Mouse (Mus musculus): ENCODE data around the gene Hivep2. TPM values are rescaled to one million over a fixed set of nuclear protein-coding genes. Genes with fewer than 3 reads are reported as not detected.

Hivep2 gene
- polyA plus RNA-seq, 1 experiment from 2014 or later, result 21.0 TPM

DNA sequence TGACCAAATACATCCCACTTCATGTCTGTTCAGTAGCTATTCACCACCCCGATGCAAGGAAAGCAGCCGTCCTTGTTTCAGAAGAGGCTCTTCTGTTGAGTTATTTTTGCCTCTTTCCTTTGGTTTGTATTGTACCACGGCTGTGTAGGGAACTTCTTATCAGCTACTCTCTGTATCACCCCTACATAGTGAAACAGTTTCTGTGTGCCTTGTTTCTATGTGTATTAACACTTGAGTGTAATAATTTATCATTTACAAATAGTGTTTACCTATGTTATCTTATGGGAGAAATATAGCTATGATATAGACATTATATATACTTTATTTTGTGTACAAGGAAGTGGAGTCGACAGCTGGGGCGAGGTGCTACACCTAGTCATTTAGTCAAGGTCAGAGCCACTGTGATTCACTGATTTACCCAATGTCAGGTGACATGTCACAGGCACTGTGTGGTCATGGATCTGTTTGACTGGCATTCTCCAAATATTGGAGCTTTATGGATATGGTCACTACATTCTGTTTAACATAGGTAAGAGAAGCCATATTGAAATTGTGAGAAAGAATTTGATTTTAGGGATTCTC is 104.7 kb downstream of the Hivep2 start:
- WGBS, result 88% methylated on average over 5 of the region's 5 CpGs
- Histone ChIP-seq H3K4me3 (ENCODE audit: low read depth, low read length) (no peak overlapping the region), H3K9me3 (ENCODE audit: control insufficient read depth, low read length) (no peaks in the 10 kb centered on the region), H3K9ac (replicated peaks; ENCODE audit: low read depth, low read length) (no peak overlapping the region), H3K4me2 (ENCODE audit: low read depth, low read length) (no peak overlapping the region), H3K4me1 (ENCODE audit: control insufficient read depth, insufficient read depth, low read length) (no peaks in the 10 kb centered on the region), H3K36me3 (ENCODE audit: control insufficient read depth, insufficient read depth, low read length) (no peaks in the 10 kb centered on the region), H3K27me3 (ENCODE audit: control insufficient read depth, insufficient read depth, low read length) (no peaks in the 10 kb centered on the region), H3K27ac (ENCODE audit: low read depth, low read length) (no peak overlapping the region)
- no peak for ATAC-seq (ENCODE audit: low read depth)

GRCm38 (mm10) chr10:14072504-14072903 is 106.6 kb downstream of the Hivep2 start:
- no peak overlapping the region for H3K4me2 ChIP-seq (ENCODE audit: low read depth, low read length)
- no peak for ATAC-seq (ENCODE audit: low read depth)
- no peaks in the 10 kb centered on the region for H3K36me3 ChIP-seq (ENCODE audit: control insufficient read depth, insufficient read depth, low read length)
- H3K27me3 ChIP-seq (ENCODE audit: control insufficient read depth, insufficient read depth, low read length), result no peaks in the 10 kb centered on the region
- no peak overlapping the region for H3K4me3 ChIP-seq (ENCODE audit: low read depth, low read length)
- H3K27ac ChIP-seq (ENCODE audit: low read depth, low read length), result no peak overlapping the region
- H3K4me1 ChIP-seq (ENCODE audit: control insufficient read depth, insufficient read depth, low read length), result no peaks in the 10 kb centered on the region
- 97% methylated on average over 3 of the region's 3 CpGs for WGBS
- no peak overlapping the region for H3K9ac ChIP-seq (replicated peaks; ENCODE audit: low read depth, low read length)
- no peaks in the 10 kb centered on the region for H3K9me3 ChIP-seq (ENCODE audit: control insufficient read depth, low read length)

- Histone ChIP-seq H3K36me3 (ENCODE audit: control insufficient read depth, insufficient read depth, low read length) (no peaks in the 10 kb centered on the region), H3K9me3 (ENCODE audit: control insufficient read depth, low read length) (no peaks in the 10 kb centered on the region), H3K27me3 (ENCODE audit: control insufficient read depth, insufficient read depth, low read length) (no peaks in the 10 kb centered on the region), H3K9ac (replicated peaks; ENCODE audit: low read depth, low read length) (no peak overlapping the region), H3K4me2 (ENCODE audit: low read depth, low read length) (no peak overlapping the region), H3K4me3 (ENCODE audit: low read depth, low read length) (no peak overlapping the region), H3K4me1 (ENCODE audit: control insufficient read depth, insufficient read depth, low read length) (no peaks in the 10 kb centered on the region), H3K27ac (ENCODE audit: low read depth, low read length) (no peak overlapping the region)
- ATAC-seq (ENCODE audit: low read depth), result no peak
- WGBS, result 88% methylated on average over 5 of the region's 5 CpGs
Observed at GRCm38 (mm10) chr10:14075767-14076166, 109.9 kb downstream of the Hivep2 start.

- 74% methylated on average over 9 of the region's 9 CpGs for WGBS
- Histone ChIP-seq H3K27me3 (ENCODE audit: control insufficient read depth, insufficient read depth, low read length) (no peaks in the 10 kb centered on the region), H3K36me3 (ENCODE audit: control insufficient read depth, insufficient read depth, low read length) (no peaks in the 10 kb centered on the region), H3K27ac (ENCODE audit: low read depth, low read length) (no peak overlapping the region), H3K4me2 (ENCODE audit: low read depth, low read length) (no peak overlapping the region), H3K4me3 (ENCODE audit: low read depth, low read length) (no peak overlapping the region), H3K9me3 (ENCODE audit: control insufficient read depth, low read length) (no peaks in the 10 kb centered on the region), H3K4me1 (ENCODE audit: control insufficient read depth, insufficient read depth, low read length) (no peaks in the 10 kb centered on the region), H3K9ac (replicated peaks; ENCODE audit: low read depth, low read length) (no peak overlapping the region)
- ATAC-seq (ENCODE audit: low read depth), result no peak
Observed at GRCm38 (mm10) chr10:14076880-14077279, 111.0 kb downstream of the Hivep2 start.

- ATAC-seq (ENCODE audit: low read depth), result 0 out of 2 replicates have a peak, but pooled peaks have one; percentile 28
Observed at GRCm38 (mm10) chr10:14080830-14081229, 115.0 kb downstream of the Hivep2 start.

GRCm38 (mm10) chr10:14081824-14082223 is 115.9 kb downstream of the Hivep2 start:
- Histone ChIP-seq H3K4me1 (ENCODE audit: control insufficient read depth, insufficient read depth, low read length) (no peaks in the 10 kb centered on the region), H3K9ac (replicated peaks; ENCODE audit: low read depth, low read length) (no peak overlapping the region), H3K4me2 (ENCODE audit: low read depth, low read length) (no peak overlapping the region), H3K27me3 (ENCODE audit: control insufficient read depth, insufficient read depth, low read length) (no peaks in the 10 kb centered on the region), H3K4me3 (ENCODE audit: low read depth, low read length) (no peak overlapping the region), H3K9me3 (ENCODE audit: control insufficient read depth, low read length) (no peaks in the 10 kb centered on the region), H3K36me3 (ENCODE audit: control insufficient read depth, insufficient read depth, low read length) (no peaks in the 10 kb centered on the region), H3K27ac (ENCODE audit: low read depth, low read length) (no peak overlapping the region)
- 67% methylated on average over 3 of the region's 3 CpGs for WGBS
- ATAC-seq (ENCODE audit: low read depth), result no peak

More at GRCm38 (mm10) chr10:14080830-14081229, 115.0 kb downstream of the Hivep2 start:
- 88% methylated on average over 6 of the region's 6 CpGs for WGBS
- no peak overlapping the region for H3K9ac ChIP-seq (replicated peaks; ENCODE audit: low read depth, low read length)
- H3K36me3 ChIP-seq (ENCODE audit: control insufficient read depth, insufficient read depth, low read length), result no peaks in the 10 kb centered on the region
- no peaks in the 10 kb centered on the region for H3K4me1 ChIP-seq (ENCODE audit: control insufficient read depth, insufficient read depth, low read length)
- no peaks in the 10 kb centered on the region for H3K9me3 ChIP-seq (ENCODE audit: control insufficient read depth, low read length)
- H3K27me3 ChIP-seq (ENCODE audit: control insufficient read depth, insufficient read depth, low read length), result no peaks in the 10 kb centered on the region
- H3K27ac ChIP-seq (ENCODE audit: low read depth, low read length), result no peak overlapping the region
- H3K4me2 ChIP-seq (ENCODE audit: low read depth, low read length), result no peak overlapping the region
- H3K4me3 ChIP-seq (ENCODE audit: low read depth, low read length), result no peak overlapping the region

GRCm38 (mm10) chr10:14082275-14082674 is 116.4 kb downstream of the Hivep2 start:
- H3K4me2 ChIP-seq (ENCODE audit: low read depth, low read length), result no peak overlapping the region
- H3K4me1 ChIP-seq (ENCODE audit: control insufficient read depth, insufficient read depth, low read length), result no peaks in the 10 kb centered on the region
- H3K36me3 ChIP-seq (ENCODE audit: control insufficient read depth, insufficient read depth, low read length), result no peaks in the 10 kb centered on the region
- H3K4me3 ChIP-seq (ENCODE audit: low read depth, low read length), result no peak overlapping the region
- H3K27ac ChIP-seq (ENCODE audit: low read depth, low read length), result no peak overlapping the region
- H3K9me3 ChIP-seq (ENCODE audit: control insufficient read depth, low read length), result no peaks in the 10 kb centered on the region
- H3K27me3 ChIP-seq (ENCODE audit: control insufficient read depth, insufficient read depth, low read length), result no peaks in the 10 kb centered on the region
- no peak overlapping the region for H3K9ac ChIP-seq (replicated peaks; ENCODE audit: low read depth, low read length)
- peak; percentile 28; the same call in 1 of the 2 replicates for ATAC-seq (ENCODE audit: low read depth)
- WGBS, result 61% methylated on average over 3 of the region's 3 CpGs

DNA sequence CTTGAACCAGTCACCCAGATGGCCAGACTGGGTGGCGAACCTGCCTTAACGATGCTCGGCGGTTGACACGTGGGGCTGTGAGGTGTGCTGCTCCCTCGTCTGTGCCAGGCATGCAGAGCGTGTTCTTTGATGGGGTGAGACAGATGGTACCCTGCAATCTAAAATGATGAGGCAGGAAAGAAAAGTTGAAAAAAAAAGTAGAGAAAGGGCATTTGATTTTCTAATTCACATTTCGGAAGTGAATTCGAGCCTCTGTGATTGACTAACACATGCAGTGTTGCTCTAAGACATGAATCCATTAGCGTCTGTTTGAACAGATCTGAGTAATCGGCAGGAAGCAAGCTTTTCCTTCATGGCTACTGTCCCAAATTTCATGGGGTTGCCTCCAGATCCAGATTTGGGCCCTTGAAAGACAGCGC is 119.4 kb downstream of the Hivep2 start:
- 82% methylated on average over 12 of the region's 12 CpGs for WGBS
- no peaks in the 10 kb centered on the region for H3K4me1 ChIP-seq (ENCODE audit: control insufficient read depth, insufficient read depth, low read length)
- no peak overlapping the region for H3K4me3 ChIP-seq (ENCODE audit: low read depth, low read length)
- no peaks in the 10 kb centered on the region for H3K27me3 ChIP-seq (ENCODE audit: control insufficient read depth, insufficient read depth, low read length)
- no peaks in the 10 kb centered on the region for H3K9me3 ChIP-seq (ENCODE audit: control insufficient read depth, low read length)
- no peak overlapping the region for H3K9ac ChIP-seq (replicated peaks; ENCODE audit: low read depth, low read length)
- H3K36me3 ChIP-seq (ENCODE audit: control insufficient read depth, insufficient read depth, low read length), result no peaks in the 10 kb centered on the region
- no peak overlapping the region for H3K4me2 ChIP-seq (ENCODE audit: low read depth, low read length)
- no peak for ATAC-seq (ENCODE audit: low read depth)
- no peak overlapping the region for H3K27ac ChIP-seq (ENCODE audit: low read depth, low read length)

DNA sequence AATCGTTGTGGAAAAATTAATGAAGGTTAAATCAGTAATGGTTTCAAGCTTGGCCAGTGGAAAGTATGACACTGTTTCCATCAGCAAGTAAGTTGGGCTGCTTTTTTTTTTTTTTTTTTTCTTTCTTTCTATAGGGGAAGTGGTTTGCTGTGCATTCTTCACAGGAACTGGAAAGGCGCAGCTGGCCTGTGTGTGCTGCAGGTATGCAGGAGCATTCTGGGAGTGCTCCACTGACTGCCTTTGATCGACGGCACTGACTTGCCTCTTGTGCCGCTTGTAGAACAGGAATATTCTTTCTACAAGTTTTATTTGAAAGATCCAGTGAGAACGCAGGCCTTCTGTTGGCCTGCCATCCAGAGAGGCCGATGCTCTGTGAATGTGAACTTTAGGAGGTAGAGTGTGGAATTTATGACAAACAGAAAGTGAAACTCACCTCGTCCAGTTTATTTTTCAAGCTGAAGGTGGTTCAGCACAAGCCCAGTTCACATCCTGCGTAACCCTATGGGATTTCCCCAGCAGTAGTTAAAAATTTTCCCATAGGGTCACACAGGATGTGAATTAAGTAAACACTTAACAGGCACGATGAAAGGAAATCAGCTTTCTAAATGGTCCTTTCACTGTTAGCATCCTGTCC is 120.1 kb downstream of the Hivep2 start:
- 79% methylated on average over 10 of the region's 10 CpGs for WGBS
- Histone ChIP-seq H3K36me3 (ENCODE audit: control insufficient read depth, insufficient read depth, low read length) (no peaks in the 10 kb centered on the region), H3K4me3 (ENCODE audit: low read depth, low read length) (no peak overlapping the region), H3K9ac (replicated peaks; ENCODE audit: low read depth, low read length) (no peak overlapping the region), H3K27ac (ENCODE audit: low read depth, low read length) (no peak overlapping the region), H3K9me3 (ENCODE audit: control insufficient read depth, low read length) (no peaks in the 10 kb centered on the region), H3K4me1 (ENCODE audit: control insufficient read depth, insufficient read depth, low read length) (no peaks in the 10 kb centered on the region), H3K27me3 (ENCODE audit: control insufficient read depth, insufficient read depth, low read length) (no peaks in the 10 kb centered on the region), H3K4me2 (ENCODE audit: low read depth, low read length) (no peak overlapping the region)
- no peak for ATAC-seq (ENCODE audit: low read depth)

Measured in neural tube, embryonic 14.5 days (tissue).